Mouse (Mus musculus) midbrain, embryonic 12.5 days (tissue): ENCODE measurements around the gene Gm5157. TPM values are rescaled to one million over a fixed set of nuclear protein-coding genes. Genes with fewer than 3 reads are reported as not detected.
"Not testable (repeated sequence)": the region's sequence is repeated elsewhere in the genome, so short reads cannot be mapped to it uniquely, and the experiment has no call there.

Experiments used
- ATAC-seq: fragments of 200-750 bp; cut with Nextera tagmentation; 2 replicates; pipeline ENCODE4 v1.8.0; 2017; ENCODE audit warnings: low read depth, moderate TSS enrichment, moderate library complexity; ENCODE audit not compliant: low FRiP score
- H3K27ac ChIP-seq: fragments of 300-500 bp; sonication (generic); replicated peaks from 2 replicates; pipeline ENCODE4 v1.5.1; 2016; ENCODE audit warnings: mild to moderate bottlenecking
- H3K27me3 ChIP-seq: fragments of 300-500 bp; sonication (generic); 2 replicates; pipeline ENCODE4 v1.6.1; 2016; ENCODE audit warnings: mild to moderate bottlenecking
- H3K36me3 ChIP-seq: fragments of 300-500 bp; sonication (generic); 2 replicates; pipeline ENCODE4 v1.6.1; 2016
- H3K4me1 ChIP-seq: fragments of 300-500 bp; sonication (generic); 2 replicates; pipeline ENCODE4 v1.6.1; 2016
- H3K4me2 ChIP-seq: fragments of 300-500 bp; sonication (generic); replicated peaks from 2 replicates; pipeline ENCODE4 v1.6.1; 2016; ENCODE audit warnings: mild to moderate bottlenecking, moderate library complexity
- H3K4me3 ChIP-seq: fragments of 300-500 bp; sonication (generic); 2 replicates; pipeline ENCODE4 v1.5.1; 2016; ENCODE audit warnings: mild to moderate bottlenecking
- H3K9ac ChIP-seq: fragments of 300-500 bp; sonication (generic); replicated peaks from 2 replicates; pipeline ENCODE4 v1.6.1; 2016; ENCODE audit warnings: mild to moderate bottlenecking, moderate library complexity
- H3K9me3 ChIP-seq: fragments of 300-500 bp; sonication (generic); 2 replicates; pipeline ENCODE4 v1.6.1; 2016; ENCODE audit warnings: mild to moderate bottlenecking
- WGBS: fragments of 180-500 bp; shearing (Covaris S2); methylation state at CpG from one replicate; pipeline ENCODE4 v1.1.7; 2016; 5-methylcytosine and 5-hydroxymethylcytosine counted together
- polyA plus RNA-seq: library from polyadenylated mRNA; unstranded; fragments of >200 nt; fragmentation: Nextera tagmentation; extraction: Ambion mirVana; gene quantifications from 2 replicates; pipeline ENCODE4 v1.2.1, GENCODE M21; 2016

Gm5157 gene
- polyA plus RNA-seq = not detected in 2 replicates

GRCm38 (mm10) chr7:21190323-21190722 lies at the start of gene Gm5157:
Gene Gm5157 (minus strand): TSS chr7:21190423.
- H3K4me3 ChIP-seq = not testable (repeated sequence)

GRCm38 (mm10) chr7:21161885-21162284 lies 28.3 kb downstream of the Gm5157 start, which contains the start of gene Vmn1r123:
Gene Vmn1r123 (plus strand): TSS chr7:21162185.
- not testable (repeated sequence) for H3K27me3 ChIP-seq, H3K4me2 ChIP-seq, ATAC-seq, H3K9me3 ChIP-seq, H3K4me3 ChIP-seq, H3K4me1 ChIP-seq, H3K9ac ChIP-seq, H3K27ac ChIP-seq, H3K36me3 ChIP-seq
- WGBS = 50% methylated on average over 1 of the region's 3 CpGs

More at GRCm38 (mm10) chr7:21190323-21190722, at the start of gene Gm5157:
- H3K27me3 ChIP-seq, H3K9ac ChIP-seq, H3K9me3 ChIP-seq, H3K27ac ChIP-seq, H3K4me2 ChIP-seq, H3K36me3 ChIP-seq, H3K4me1 ChIP-seq, ATAC-seq: not testable (repeated sequence)
- WGBS = 55% methylated on average over 1 of the region's 2 CpGs

Other genes starting within 250 kb of the Gm5157 start
- not detected in 2 replicates for gene Vmn1r119, start 178.0 kb downstream of the Gm5157 start, polyA plus RNA-seq
- gene Vmn1r120, start 136.6 kb downstream of the Gm5157 start, polyA plus RNA-seq = not detected in 2 replicates
- gene Vmn1r121, start 91.9 kb downstream of the Gm5157 start, polyA plus RNA-seq = not detected in 2 replicates
- gene Vmn1r122, start 56.3 kb downstream of the Gm5157 start, polyA plus RNA-seq = not detected in 2 replicates
- not detected in 2 replicates for gene Vmn1r123, start 28.2 kb downstream of the Gm5157 start, polyA plus RNA-seq
- gene Vmn1r124, start 70.2 kb upstream of the Gm5157 start, polyA plus RNA-seq = not detected in 2 replicates
- gene Vmn1r125, start 81.8 kb upstream of the Gm5157 start, polyA plus RNA-seq = not detected in 2 replicates
- gene Vmn1r126, start 111.0 kb upstream of the Gm5157 start, polyA plus RNA-seq = not detected in 2 replicates
- gene Vmn1r127, start 129.4 kb upstream of the Gm5157 start, polyA plus RNA-seq = not detected in 2 replicates
- not detected in 2 replicates for gene Vmn1r128, start 158.9 kb upstream of the Gm5157 start, polyA plus RNA-seq
- not detected in 2 replicates for gene Vmn1r129, start 170.9 kb upstream of the Gm5157 start, polyA plus RNA-seq
- gene Gm6882, start 242.3 kb upstream of the Gm5157 start, polyA plus RNA-seq = not detected in 2 replicates